Mouse (Mus musculus) monocyte, adult 5-6 weeks (primary cell): ENCODE data around the gene Ptbp3. TPM values are rescaled to one million over a fixed set of nuclear protein-coding genes. Genes with fewer than 3 reads are reported as not detected.
"Not testable (repeated sequence)": the region's sequence is repeated elsewhere in the genome, so short reads cannot be mapped to it uniquely, and the experiment has no call there.

Experiments
- ATAC-seq: fragments of 153-309, 156-312 bp; replicated peaks from 2 replicates; pipeline ENCODE4 v1.8.0; 2017; ENCODE audit warnings: mild to moderate bottlenecking; ENCODE audit not compliant: low TSS enrichment, insufficient number of reproducible peaks, severe bottlenecking, poor library complexity, low FRiP score
- total RNA-seq: library from RNA; stranded (forward); fragments of 200-1000, 200-491, 200-594 nt; gene quantifications from 3 replicates; pipeline ENCODE4 v1.2.3, GENCODE M21; 2017

Ptbp3 gene
- 282 to 348 TPM (median 308 TPM) in 3 replicates for total RNA-seq

GRCm38 (mm10) chr4:59549175-59549976 lies at the start of gene Ptbp3:
Gene Ptbp3 (minus strand): TSS chr4:59549364.
- peak; percentile 55 for ATAC-seq

DNA sequence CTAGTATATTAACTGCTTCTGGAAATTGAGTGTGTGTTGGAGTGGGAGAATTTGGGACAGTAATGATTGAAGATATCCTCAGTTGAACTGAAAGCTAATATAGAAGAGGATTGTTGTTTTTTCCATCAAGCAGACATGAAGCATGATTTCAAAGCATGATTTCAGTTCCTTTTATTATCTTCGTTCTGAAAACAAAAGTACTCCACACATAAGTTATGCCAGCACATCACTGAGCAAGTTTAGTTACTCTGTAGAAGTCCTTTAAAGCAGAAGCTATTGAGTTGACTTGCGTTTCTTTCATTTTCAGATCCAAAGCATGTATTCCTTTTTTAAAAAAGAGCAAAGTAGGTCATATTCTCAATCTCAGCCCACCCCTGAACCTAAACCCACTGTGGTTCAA lies 47.4 kb upstream of the Ptbp3 start:
- ATAC-seq = no peak

GRCm38 (mm10) chr4:59594614-59595013 lies 45.5 kb upstream of the Ptbp3 start:
- ATAC-seq = no peak

DNA sequence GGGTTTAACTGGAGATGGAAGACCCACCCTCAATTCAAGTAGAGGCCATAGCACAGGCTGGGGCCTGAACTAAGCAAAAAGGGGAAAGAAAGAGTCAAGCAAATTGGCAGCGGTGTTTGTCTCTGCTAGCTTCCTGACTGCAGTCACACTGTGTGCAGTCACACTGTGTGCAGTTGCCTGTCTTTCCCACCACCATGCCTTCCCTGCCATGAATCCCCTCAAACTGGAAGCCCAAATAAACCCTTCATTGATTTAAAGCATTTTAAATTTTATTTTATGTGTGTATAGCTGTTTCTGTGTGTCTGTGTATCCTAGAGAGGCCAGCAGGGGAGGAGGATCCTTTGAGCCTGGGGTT lies 38.7 kb upstream of the Ptbp3 start:
- ATAC-seq = no peak

DNA sequence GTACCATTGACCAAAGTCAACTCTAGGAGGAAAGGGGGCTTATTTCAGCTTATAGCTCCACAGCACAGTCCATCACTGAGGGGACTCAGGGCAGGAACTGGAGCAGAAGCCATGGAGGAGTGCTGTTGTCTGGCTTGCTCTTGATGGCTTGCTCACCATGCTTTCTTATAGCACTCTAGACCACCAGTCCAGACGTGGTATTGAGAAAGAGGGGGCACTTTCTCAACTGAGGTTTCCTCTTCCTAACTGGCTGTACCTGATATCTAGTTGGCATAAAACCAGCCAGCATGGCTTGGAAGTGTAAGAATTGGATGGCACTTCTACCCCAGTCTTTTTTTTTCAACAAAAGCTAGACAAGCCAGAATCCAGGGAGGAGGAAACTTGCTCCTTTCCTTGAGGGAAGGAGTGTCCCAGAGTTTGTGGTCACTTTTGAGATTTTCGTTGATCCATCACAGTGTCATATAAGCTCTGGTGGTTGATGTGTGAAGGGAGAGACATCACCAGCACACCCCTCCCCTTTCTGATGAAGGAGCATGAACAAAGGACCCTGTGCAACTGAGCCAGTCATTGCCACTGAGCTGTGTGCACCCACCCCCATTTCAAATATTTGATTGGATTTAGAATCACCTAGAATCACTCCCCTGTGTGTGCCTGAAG lies 38.2 kb upstream of the Ptbp3 start:
- ATAC-seq = no peak

DNA sequence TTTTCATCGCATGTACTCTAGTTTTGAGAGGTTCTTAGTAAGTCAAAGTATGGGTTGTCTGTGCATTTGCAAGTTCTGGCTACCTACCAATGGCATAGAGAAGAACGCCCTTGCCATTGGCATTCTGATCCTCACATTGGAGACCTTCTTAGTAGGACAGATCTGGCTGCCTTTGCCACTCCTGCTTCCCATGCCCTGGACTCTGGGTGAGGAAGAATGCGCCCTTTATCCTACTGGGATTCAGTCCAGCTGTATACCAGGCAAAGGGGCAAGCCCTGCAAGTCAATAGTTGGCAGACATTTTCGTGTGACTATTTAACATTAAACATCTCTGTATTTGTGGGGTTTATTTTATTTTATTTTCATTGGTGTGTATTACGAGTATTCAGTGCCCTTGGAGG lies 35.9 kb upstream of the Ptbp3 start:
- no peak for ATAC-seq

DNA sequence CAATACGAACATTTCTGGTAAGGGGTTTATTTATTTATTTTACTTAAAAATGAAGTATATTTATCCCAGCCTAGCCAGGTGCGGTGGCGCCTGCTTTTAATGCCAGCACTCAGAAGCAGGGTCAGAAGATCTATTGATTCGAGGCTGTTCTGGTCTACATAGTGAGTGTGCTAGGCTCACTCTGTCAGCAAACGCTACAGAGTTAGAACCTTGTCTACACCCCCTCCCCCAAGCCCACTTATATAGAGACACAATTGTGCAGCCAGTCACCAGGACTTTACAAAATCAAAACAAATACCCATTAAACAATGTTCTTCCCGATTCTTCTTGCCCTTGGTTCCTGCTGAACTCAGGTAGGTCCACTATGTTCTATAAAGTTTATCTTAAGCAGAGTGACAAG lies 33.0 kb upstream of the Ptbp3 start:
- no peak for ATAC-seq

DNA sequence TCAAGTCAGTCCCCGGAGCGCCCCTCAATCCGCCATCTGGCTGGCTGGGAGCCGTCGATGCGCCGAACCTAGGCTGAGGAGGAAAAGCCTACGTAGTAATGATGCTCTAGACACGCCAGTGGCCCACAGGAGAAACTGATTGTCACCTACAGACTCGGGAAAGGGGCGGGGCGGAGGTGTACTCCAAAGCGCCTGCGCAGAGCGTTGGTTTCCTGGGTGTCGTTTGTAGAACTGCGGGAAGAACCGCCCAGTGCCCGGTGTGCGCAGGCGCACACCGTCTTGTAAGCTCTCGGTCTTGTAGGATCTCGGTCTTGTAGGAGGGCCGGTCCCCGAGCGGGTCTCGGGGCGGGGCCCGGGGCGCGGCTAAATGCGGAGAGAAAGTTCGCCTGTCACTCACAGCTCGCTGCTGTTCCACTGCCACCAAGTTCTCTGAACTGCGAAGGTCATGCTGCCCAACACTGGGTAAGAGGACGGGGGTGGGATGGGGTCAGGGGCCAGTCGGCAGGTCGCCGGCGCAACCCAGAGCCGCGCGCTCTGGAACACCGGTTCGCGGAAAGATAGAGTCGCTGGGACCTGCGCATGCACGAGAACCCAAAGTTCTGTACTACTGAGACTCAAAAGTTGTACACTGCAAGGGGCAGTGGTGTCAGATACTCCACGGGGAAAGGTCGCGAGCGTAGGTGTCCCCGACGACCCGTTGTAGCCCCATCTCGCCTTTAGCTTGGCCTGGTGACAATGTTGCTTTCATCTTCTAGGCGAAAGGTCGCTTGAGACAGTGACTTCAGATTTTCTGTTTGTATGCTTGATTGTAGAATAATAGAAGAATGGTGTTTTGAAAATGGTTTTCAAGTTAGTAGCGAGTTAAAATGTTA lies 32.4 kb upstream of the Ptbp3 start, which contains the start of gene Hsdl2:
Gene Hsdl2 (plus strand): TSS at position 250 of the 872 bp plus-strand sequence.
- peak; percentile 90 for ATAC-seq

DNA sequence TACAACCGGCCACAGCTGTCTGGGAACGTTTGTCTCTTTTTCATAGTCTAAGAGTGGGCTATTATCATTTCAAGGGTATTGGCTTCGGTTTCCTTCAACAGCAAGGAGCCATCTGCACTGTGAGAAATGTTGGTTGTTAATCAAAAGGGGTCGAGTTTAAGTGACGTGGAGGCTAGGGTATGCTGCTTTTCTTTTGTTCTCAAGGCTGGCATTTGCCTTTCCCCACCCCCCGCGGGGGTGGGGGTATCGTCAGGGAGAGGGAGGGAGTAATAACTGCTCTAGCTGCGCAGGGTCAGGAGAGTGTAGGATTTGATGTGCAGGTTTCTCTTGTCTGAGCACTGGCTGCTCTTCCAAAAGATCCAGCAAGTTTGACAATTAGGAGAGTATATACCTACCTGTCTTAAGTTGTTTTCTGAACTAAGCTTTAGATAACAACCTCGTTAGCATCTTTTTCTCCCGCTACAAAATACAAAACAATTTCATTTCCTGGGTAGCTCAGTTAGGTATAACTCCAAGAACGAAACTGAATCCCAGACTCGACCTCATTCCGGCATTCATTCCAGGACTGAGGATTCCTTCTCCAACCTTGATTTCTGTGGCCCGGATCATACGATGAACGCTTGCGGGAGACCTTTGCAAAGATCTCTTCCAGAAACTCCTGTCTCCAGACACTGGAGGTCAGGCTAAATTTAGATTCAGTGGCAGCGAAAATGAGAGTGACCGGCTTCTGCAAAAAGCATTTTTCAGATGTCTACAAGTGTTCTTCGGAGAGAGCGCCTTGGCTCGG lies 31.5 kb upstream of the Ptbp3 start:
- no peak for ATAC-seq

- ATAC-seq = peak; percentile 58
Measured at GRCm38 (mm10) chr4:59575184-59575958, 26.2 kb upstream of the Ptbp3 start.

- no peak for ATAC-seq
Measured at GRCm38 (mm10) chr4:59572521-59573118, 23.5 kb upstream of the Ptbp3 start.

GRCm38 (mm10) chr4:59570519-59570918 lies 21.4 kb upstream of the Ptbp3 start:
- ATAC-seq = not testable (repeated sequence)

GRCm38 (mm10) chr4:59569538-59569937 lies 20.4 kb upstream of the Ptbp3 start:
- peak; percentile 68 for ATAC-seq

- no peak for ATAC-seq
Measured at GRCm38 (mm10) chr4:59567576-59568260, 18.6 kb upstream of the Ptbp3 start.

DNA sequence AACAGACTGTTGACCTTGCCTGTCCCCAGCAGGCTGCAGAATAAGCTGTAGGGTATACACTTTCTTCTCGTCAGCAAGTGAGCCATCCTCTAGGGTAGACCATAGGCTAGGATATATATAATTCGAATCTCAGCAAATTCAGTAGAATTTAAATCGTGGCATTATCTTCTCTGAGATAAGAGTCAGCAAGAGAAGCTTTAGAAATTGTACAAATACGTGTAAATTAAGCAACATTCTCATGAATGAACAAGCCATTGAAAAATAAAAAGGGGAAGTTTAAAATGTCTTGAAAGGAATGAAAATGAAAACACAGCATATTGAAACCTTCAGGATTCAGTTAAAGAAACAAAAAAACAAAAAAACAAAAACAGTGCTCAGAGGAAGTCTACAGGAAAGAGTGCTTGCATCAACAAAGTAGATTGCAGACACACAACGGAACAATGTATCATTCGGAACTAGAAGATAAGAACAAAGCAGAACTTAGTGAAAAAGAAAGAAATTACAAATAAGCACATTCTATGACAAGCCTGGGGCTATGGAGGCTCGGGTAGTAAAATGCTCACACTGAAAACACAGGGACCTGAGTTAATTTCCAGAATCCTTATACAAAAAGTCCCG lies 16.5 kb upstream of the Ptbp3 start:
- ATAC-seq = no peak; the same call in 1 of the 2 replicates

- no peak for ATAC-seq
Measured at GRCm38 (mm10) chr4:59564128-59564527, 15.0 kb upstream of the Ptbp3 start.

DNA sequence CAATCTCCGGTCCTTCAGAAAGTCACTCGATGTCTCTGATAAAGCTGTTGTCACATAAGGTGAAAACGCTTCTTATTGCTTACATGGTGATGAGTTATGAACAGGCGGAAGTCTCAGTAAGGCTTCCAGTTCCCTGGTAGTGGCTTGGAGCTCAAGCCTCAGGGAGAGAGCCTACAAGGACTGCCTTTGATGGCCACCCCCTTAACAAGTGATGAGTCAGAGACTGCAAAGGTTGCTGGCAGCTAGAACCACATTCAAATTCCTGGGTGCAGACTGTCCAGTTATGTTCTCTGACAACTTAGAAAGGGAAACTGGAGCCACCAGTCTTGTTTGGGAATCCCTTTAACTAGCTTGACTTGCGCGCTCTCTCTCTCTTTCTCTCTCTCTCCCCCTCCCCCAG lies 11.0 kb upstream of the Ptbp3 start:
- no peak for ATAC-seq
